Mouse (Mus musculus): ENCODE data around the gene St7.
"Not testable (repeated sequence)": the region's sequence is repeated elsewhere in the genome, so short reads cannot be mapped to it uniquely, and the experiment has no call there.

Gene St7

GRCm38 (mm10) chr6:17692647-17693046, at the start of gene St7:
Gene St7, plus strand, starts transcription at chr6:17692933.
- in situ Hi-C loops (cut with MboI, MseI), result no loop called here

GRCm38 (mm10) chr6:17646107-17646506, 46.6 kb upstream of the St7 start:
- in situ Hi-C loops (cut with MboI, MseI), result no loop called here

GRCm38 (mm10) chr6:17652132-17652531, 40.6 kb upstream of the St7 start:
- in situ Hi-C loops (cut with MboI, MseI), result no loop called here

GRCm38 (mm10) chr6:17655080-17655479, 37.7 kb upstream of the St7 start:
- in situ Hi-C loops (cut with MboI, MseI), result no loop called here

GRCm38 (mm10) chr6:17657308-17657707, 35.4 kb upstream of the St7 start:
- in situ Hi-C loops (cut with MboI, MseI), result no loop called here

- in situ Hi-C loops (cut with MboI, MseI), result no loop called here
These were observed 27.4 kb upstream of the St7 start for GRCm38 (mm10) chr6:17665348-17665747.

- in situ Hi-C loops (cut with MboI, MseI), result no loop called here
These were observed 26.7 kb upstream of the St7 start for GRCm38 (mm10) chr6:17666024-17666423.

- in situ Hi-C loops (cut with MboI, MseI), result no loop called here
These were observed 24.9 kb upstream of the St7 start for GRCm38 (mm10) chr6:17667813-17668212.

GRCm38 (mm10) chr6:17668334-17668733, 24.4 kb upstream of the St7 start:
- in situ Hi-C loops (cut with MboI, MseI), result no loop called here

- in situ Hi-C loops (cut with MboI, MseI), result no loop called here
These were observed 22.9 kb upstream of the St7 start for GRCm38 (mm10) chr6:17669826-17670225.

- in situ Hi-C loops (cut with MboI, MseI), result loop anchor here (5.0 kb wide), 1 partner anchor 157 kb away; no protein-coding TSS in a partner anchor
These were observed 17.5 kb upstream of the St7 start for GRCm38 (mm10) chr6:17675019-17675756.

- in situ Hi-C loops (cut with MboI, MseI), result loop anchor here (5.0 kb wide), 1 partner anchor 155 kb away; no protein-coding TSS in a partner anchor
These were observed 15.7 kb upstream of the St7 start for GRCm38 (mm10) chr6:17677008-17677407.

GRCm38 (mm10) chr6:17680266-17680925, 12.3 kb upstream of the St7 start:
- in situ Hi-C loops (cut with MboI, MseI), result no loop called here

GRCm38 (mm10) chr6:17681810-17682209, 10.9 kb upstream of the St7 start:
- in situ Hi-C loops (cut with MboI, MseI), result no loop called here

GRCm38 (mm10) chr6:17688676-17689075, 4.1 kb upstream of the St7 start:
- in situ Hi-C loops (cut with MboI, MseI), result loop anchor here (5.0 kb wide), 1 partner anchor 34 kb away; no protein-coding TSS in a partner anchor

- in situ Hi-C loops (cut with MboI, MseI), result no loop called here
These were observed 1.2 kb downstream of the St7 start for GRCm38 (mm10) chr6:17693726-17694549.

GRCm38 (mm10) chr6:17694550-17694951, 1.8 kb downstream of the St7 start:
- in situ Hi-C loops (cut with MboI, MseI), result no loop called here

GRCm38 (mm10) chr6:17696321-17696734, 3.6 kb downstream of the St7 start:
- in situ Hi-C loops (cut with MboI, MseI), result no loop called here

GRCm38 (mm10) chr6:17700936-17701612, 8.3 kb downstream of the St7 start:
- in situ Hi-C loops (cut with MboI, MseI), result no loop called here

GRCm38 (mm10) chr6:17704038-17704437, 11.3 kb downstream of the St7 start:
- in situ Hi-C loops (cut with MboI, MseI), result not testable (repeated sequence)

- in situ Hi-C loops (cut with MboI, MseI), result no loop called here
These were observed 13.2 kb downstream of the St7 start for GRCm38 (mm10) chr6:17705973-17706372.

GRCm38 (mm10) chr6:17718978-17719377, 26.2 kb downstream of the St7 start:
- in situ Hi-C loops (cut with MboI, MseI), result no loop called here

All from T-helper 1 cell (primary cell).